Mouse (Mus musculus): ENCODE measurements around the gene Kif22. TPM values are rescaled to one million over a fixed set of nuclear protein-coding genes. Genes with fewer than 3 reads are reported as not detected.

Kif22 gene
- total and polyA plus RNA-seq, 3 experiments = 57.7 to 298 (median 119) TPM

GRCm38 (mm10) chr7:127012845-127013244, 29.4 kb downstream of the Kif22 start:
- Histone ChIP-seq H3K4me3 (ENCODE audit: control insufficient read depth in 1 of 2, insufficient read depth in 1 of 2, low read depth in 2 of 2, low read length in 2 of 2) (no peak overlapping the region), H3K4me1 (ENCODE audit: control insufficient read depth in 1 of 2, insufficient read depth in 2 of 2, low read length in 2 of 2) (peaks cover 7 to 31% of the 10 kb centered on the region in 2 experiments), H3K27me3 (ENCODE audit: control insufficient read depth in 1 of 2, insufficient read depth in 2 of 2, low read length in 2 of 2) (no peaks in the 10 kb centered on the region), H3K79me2 (ENCODE audit: control insufficient read depth, insufficient read depth, low read length, poor library complexity) (peaks cover 36% of the 10 kb centered on the region), H3K27ac (ENCODE audit: control insufficient read depth, low read depth, low read length) (no peak overlapping the region), H3K36me3 (ENCODE audit: control insufficient read depth in 1 of 2, insufficient read depth in 2 of 2, low read length in 2 of 2) (peaks cover 0 to 29% of the 10 kb centered on the region in 2 experiments; a peak in 2 of 4 replicates), H3K9ac (ENCODE audit: control insufficient read depth, low read depth, low read length, poor library complexity, severe bottlenecking) (no peak overlapping the region), H3K9me3 (replicated peaks; ENCODE audit: insufficient read depth, low read length) (no peaks in the 10 kb centered on the region)
- TF ChIP-seq MAFK (IDR thresholded peaks at IDR 0.05; ENCODE audit: borderline replicate concordance, low read depth, low read length) (no peak), GATA1 (IDR thresholded peaks at IDR 0.05; ENCODE audit: low read depth, low read length) (no peak), UBTF (IDR thresholded peaks at IDR 0.05; ENCODE audit: borderline replicate concordance, insufficient read depth, low read depth, low read length) (no peak), POLR2AphosphoS2 (IDR thresholded peaks at IDR 0.05; ENCODE audit: low read length) (no peak), GABPA (IDR thresholded peaks at IDR 0.05; ENCODE audit: low read depth, low read length) (no peak), HCFC1 (IDR thresholded peaks at IDR 0.05; ENCODE audit: low read depth, low read length) (no peak), NRF1 (IDR thresholded peaks at IDR 0.05; ENCODE audit: insufficient read depth, low read depth, low read length, poor library complexity, severe bottlenecking) (no peak), CHD1 (IDR thresholded peaks at IDR 0.05; ENCODE audit: low read depth, low read length) (no peak), NELFE (IDR thresholded peaks at IDR 0.05; ENCODE audit: low read depth, low read length) (no peak), RCOR1 (IDR thresholded peaks at IDR 0.05; ENCODE audit: low read depth, low read length) (no peak), TBP (IDR thresholded peaks at IDR 0.05; ENCODE audit: low read depth, low read length) (no peak), JUND (IDR thresholded peaks at IDR 0.05; ENCODE audit: low read depth, low read length) (no peak), MAX (IDR thresholded peaks at IDR 0.05; ENCODE audit: low read length) (no peak), USF1 (IDR thresholded peaks at IDR 0.05; ENCODE audit: low read depth, low read length) (no peak)
- no peak for DNase-seq (ENCODE audit: low read depth, low spot score)

DNA sequence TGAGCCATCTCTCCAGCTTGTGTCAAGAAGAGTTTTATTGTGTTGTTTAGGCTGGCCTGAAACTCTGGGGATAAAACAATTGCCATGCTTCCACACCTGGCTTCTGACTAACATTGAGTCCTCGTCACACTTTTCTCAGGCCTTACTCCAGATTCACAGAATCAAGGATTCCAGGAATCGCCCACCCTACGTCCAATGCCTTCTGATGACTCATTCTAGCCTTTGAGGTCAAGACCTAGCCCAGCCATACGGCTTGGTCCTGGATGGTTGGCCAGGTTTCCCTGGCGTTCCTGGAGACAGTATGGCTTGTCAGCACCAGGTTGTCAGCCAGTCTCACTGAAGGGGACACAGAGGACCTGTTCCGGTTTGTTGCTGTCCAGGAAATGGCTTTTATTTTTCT, 29.9 kb downstream of the Kif22 start:
- H3K27ac ChIP-seq (ENCODE audit: control insufficient read depth, low read depth, low read length) = no peak overlapping the region
- H3K27me3 ChIP-seq (ENCODE audit: control insufficient read depth in 1 of 2, insufficient read depth in 2 of 2, low read length in 2 of 2) = no peaks in the 10 kb centered on the region
- peaks cover 10 to 35% of the 10 kb centered on the region in 2 experiments for H3K4me1 ChIP-seq (ENCODE audit: control insufficient read depth in 1 of 2, insufficient read depth in 2 of 2, low read length in 2 of 2)
- no peak overlapping the region for H3K9ac ChIP-seq (ENCODE audit: control insufficient read depth, low read depth, low read length, poor library complexity, severe bottlenecking)
- H3K4me3 ChIP-seq (ENCODE audit: control insufficient read depth in 1 of 2, insufficient read depth in 1 of 2, low read depth in 2 of 2, low read length in 2 of 2) = no peak overlapping the region
- DNase-seq (ENCODE audit: low read depth, low spot score) = no peak
- no peaks in the 10 kb centered on the region for H3K9me3 ChIP-seq (replicated peaks; ENCODE audit: insufficient read depth, low read length)
- H3K36me3 ChIP-seq (ENCODE audit: control insufficient read depth in 1 of 2, insufficient read depth in 2 of 2, low read length in 2 of 2) = peaks cover 0 to 29% of the 10 kb centered on the region in 2 experiments; a peak in 2 of 4 replicates
- peaks cover 36% of the 10 kb centered on the region for H3K79me2 ChIP-seq (ENCODE audit: control insufficient read depth, insufficient read depth, low read length, poor library complexity)
- TF ChIP-seq UBTF (IDR thresholded peaks at IDR 0.05; ENCODE audit: borderline replicate concordance, insufficient read depth, low read depth, low read length) (no peak), GABPA (IDR thresholded peaks at IDR 0.05; ENCODE audit: low read depth, low read length) (no peak), NRF1 (IDR thresholded peaks at IDR 0.05; ENCODE audit: insufficient read depth, low read depth, low read length, poor library complexity, severe bottlenecking) (no peak), TAL1 (IDR thresholded peaks at IDR 0.05; ENCODE audit: low read length) (no peak), POLR2AphosphoS2 (IDR thresholded peaks at IDR 0.05; ENCODE audit: low read length) (no peak), ZNF384 (IDR thresholded peaks at IDR 0.05; ENCODE audit: low read depth, low read length) (no peak), BHLHE40 (IDR thresholded peaks at IDR 0.05; ENCODE audit: borderline replicate concordance, low read depth, low read length) (no peak), ETS1 (IDR thresholded peaks at IDR 0.05; ENCODE audit: low read depth, low read length) (no peak), MAZ (IDR thresholded peaks at IDR 0.05; ENCODE audit: low read depth, low read length) (no peak), USF2 (IDR thresholded peaks at IDR 0.05; ENCODE audit: borderline replicate concordance in 1 of 2, insufficient read depth in 1 of 2, low read depth in 1 of 2, low read length in 2 of 2) (no peak), KAT2A (conservative IDR thresholded peaks at IDR 0.05; ENCODE audit: low read depth, low read length) (no peak), TBP (IDR thresholded peaks at IDR 0.05; ENCODE audit: low read depth, low read length) (no peak), POLR2A (IDR thresholded peaks at IDR 0.05; ENCODE audit: control insufficient read depth in 1 of 2, insufficient read depth in 1 of 2, low read depth in 1 of 2, low read length in 2 of 2, poor library complexity in 1 of 2) (no peak), USF1 (IDR thresholded peaks at IDR 0.05; ENCODE audit: low read depth, low read length) (no peak), MEF2A (IDR thresholded peaks at IDR 0.05; ENCODE audit: extremely low read depth, insufficient replicate concordance, low read depth, low read length, poor library complexity, severe bottlenecking) (no peak), MAFK (IDR thresholded peaks at IDR 0.05; ENCODE audit: borderline replicate concordance, low read depth, low read length) (no peak), SIN3A (IDR thresholded peaks at IDR 0.05; ENCODE audit: low read length) (no peak), NELFE (IDR thresholded peaks at IDR 0.05; ENCODE audit: low read depth, low read length) (no peak), ELF1 (IDR thresholded peaks at IDR 0.05; ENCODE audit: low read depth, low read length) (no peak), RAD21 (IDR thresholded peaks at IDR 0.05; ENCODE audit: low read depth, low read length) (no peak)
